Mouse (Mus musculus) stomach, postnatal 0 days (tissue): ENCODE measurements at regions not wholly inside any gene's neighbourhood (a gene's known extent, or its start where the extent isn't known, plus 50 kb on each side); places are given as distances from the start of the nearest gene placed in this dataset.
A peak's percentile ranks its signal among the peaks of the same experiment; 100 is the strongest.

Experiments used
- ATAC-seq: fragments of 200-750 bp; cut with Nextera tagmentation; 2 replicates; pipeline ENCODE4 v1.8.0; 2017; ENCODE audit not compliant: low FRiP score, low TSS enrichment
- DNase-seq: peaks from one replicate; pipeline ENCODE4 v3.0.0-alpha.2; 2016; ENCODE audit warnings: low spot score
- H3K27ac ChIP-seq: fragments of 300-500 bp; sonication (generic); replicated peaks from 2 replicates; pipeline ENCODE4 v1.5.1; 2014; ENCODE audit warnings: mild to moderate bottlenecking, control low read depth
- H3K27me3 ChIP-seq: fragments of 300-500 bp; sonication (generic); 2 replicates; pipeline ENCODE4 v1.6.1; 2014; ENCODE audit warnings: low read length; ENCODE audit not compliant: control insufficient read depth, insufficient read depth
- H3K36me3 ChIP-seq: fragments of 300-500 bp; sonication (generic); 2 replicates; pipeline ENCODE4 v1.6.1; 2014; ENCODE audit warnings: low read length, mixed read lengths; ENCODE audit not compliant: control insufficient read depth, insufficient read depth
- H3K4me1 ChIP-seq: fragments of 300-500 bp; sonication (generic); replicated peaks from 2 replicates; pipeline ENCODE4 v1.6.1; 2014; ENCODE audit warnings: antibody characterized with exemption; ENCODE audit not compliant: control insufficient read depth, insufficient read depth
- H3K4me2 ChIP-seq: fragments of 300-500 bp; sonication (generic); replicated peaks from 2 replicates; pipeline ENCODE4 v1.6.1; 2014; ENCODE audit warnings: low read depth, mild to moderate bottlenecking, control low read depth, moderate library complexity
- H3K4me3 ChIP-seq: fragments of 300-500 bp; sonication (generic); 2 replicates; pipeline ENCODE4 v1.5.1; 2014; ENCODE audit warnings: low read depth, low read length, control low read depth
- H3K9ac ChIP-seq: fragments of 300-500 bp; sonication (generic); 2 replicates; pipeline ENCODE4 v1.6.1; 2014; ENCODE audit warnings: mild to moderate bottlenecking, low read length, control low read depth, mixed read lengths
- H3K9me3 ChIP-seq: fragments of 300-500 bp; sonication (generic); 2 replicates; pipeline ENCODE4 v1.6.1; 2016; ENCODE audit warnings: low read length; ENCODE audit not compliant: control insufficient read depth
- CTCF ChIP-seq: IDR thresholded peaks from 2 replicates; pipeline ENCODE4 v1.5.1; 2016; ENCODE audit warnings: antibody characterized with exemption, low read depth, mild to moderate bottlenecking, moderate library complexity
- EP300 ChIP-seq: optimal IDR thresholded peaks from 2 replicates; pipeline ENCODE3; 2016; ENCODE audit warnings: antibody characterized with exemption
- WGBS: fragments of 180-500 bp; shearing (Covaris S2); extraction: QIAGEN DNeasy Blood & Tissue Kit; methylation state at CpG from one replicate; pipeline ENCODE4 v1.1.7; 2014; 5-methylcytosine and 5-hydroxymethylcytosine counted together

DNA sequence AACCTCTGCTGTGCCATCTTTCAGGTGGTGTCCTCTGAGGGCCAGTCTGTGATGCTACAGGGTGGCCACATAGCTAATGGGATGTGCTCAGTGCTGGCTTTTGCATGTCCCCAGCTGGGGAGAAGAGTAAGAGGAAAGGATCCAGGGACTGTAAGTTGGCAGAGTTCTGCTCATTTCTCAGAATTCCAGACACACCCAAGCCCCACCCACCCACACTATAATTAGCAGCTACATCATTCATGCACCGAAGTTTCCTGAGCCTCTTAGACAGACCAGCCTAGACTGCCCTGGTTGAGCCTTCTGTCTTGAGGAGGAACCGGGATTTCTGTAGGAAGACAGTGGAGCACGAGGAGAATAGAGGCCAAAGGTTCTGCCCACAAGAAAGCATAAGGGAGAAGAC is 70.9 kb upstream of the Lclat1 start:
- peak; percentile 26 for DNase-seq
- no peak overlapping the region for H3K4me3 ChIP-seq
- 14% methylated on average over 3 of the region's 3 CpGs for WGBS
- peaks cover 2% of the 10 kb centered on the region; the same call in 1 of the 2 replicates for H3K4me1 ChIP-seq
- H3K4me2 ChIP-seq = no peak overlapping the region
- TF ChIP-seq EP300 = no peak
- TF ChIP-seq CTCF = no peak
- H3K9ac ChIP-seq = no peak overlapping the region
- peak; percentile 82 for ATAC-seq
- no peaks in the 10 kb centered on the region for H3K9me3 ChIP-seq
- H3K36me3 ChIP-seq = no peaks in the 10 kb centered on the region
- no peaks in the 10 kb centered on the region for H3K27me3 ChIP-seq
- peak overlapping the region; percentile 13; the same call in 1 of the 2 replicates for H3K27ac ChIP-seq

DNA sequence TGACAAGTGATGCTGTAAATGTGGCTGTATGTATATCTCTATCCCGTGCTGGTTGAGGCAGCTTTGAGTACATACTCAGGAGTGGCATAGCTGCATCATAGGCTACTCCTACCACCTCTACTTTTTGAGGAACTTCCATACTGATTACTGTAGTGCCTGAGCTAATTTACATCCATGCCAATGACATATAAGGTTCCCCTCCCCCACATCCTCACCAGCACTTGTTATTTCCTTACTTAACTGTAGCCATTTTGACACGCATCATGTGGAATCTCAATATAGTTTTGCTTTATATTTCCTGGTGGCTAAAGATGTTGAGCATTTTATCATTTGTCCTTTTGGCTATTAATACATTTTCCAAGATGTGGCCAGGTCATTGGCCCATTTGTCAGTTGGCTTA is 69.2 kb upstream of the Lclat1 start:
- no peaks in the 10 kb centered on the region for H3K36me3 ChIP-seq
- TF ChIP-seq CTCF (no peak), EP300 (no peak)
- ATAC-seq = no peak

DNA sequence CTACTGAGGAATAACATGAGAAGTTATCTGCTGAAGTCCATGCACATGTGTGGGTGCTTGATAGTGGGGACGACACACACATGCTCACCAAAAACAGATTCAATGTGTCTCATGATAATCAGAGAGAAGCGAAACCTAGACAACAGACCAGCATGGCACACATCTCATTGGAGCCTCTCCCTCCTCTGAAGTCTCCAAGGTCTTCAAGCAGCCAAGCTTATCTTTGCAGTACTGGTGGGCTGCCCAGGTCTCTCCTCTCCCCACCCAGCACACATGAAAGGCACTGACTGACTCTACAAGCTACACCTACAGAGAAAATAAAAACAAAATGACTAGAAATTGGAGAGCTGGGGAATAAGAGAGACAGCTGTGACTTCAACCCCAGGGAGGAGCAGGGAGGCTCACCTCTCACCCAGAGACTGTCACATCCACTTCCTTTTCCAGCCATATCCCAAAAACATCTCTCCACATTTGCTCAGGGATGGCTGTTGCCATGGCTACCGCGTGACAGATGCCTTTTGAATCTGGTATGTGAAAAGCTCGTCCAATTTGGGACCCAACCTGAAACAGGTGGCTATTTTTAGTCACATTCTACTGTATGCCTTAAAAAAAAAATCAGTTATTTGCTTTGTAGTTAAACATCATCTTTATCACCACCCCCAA is 62.7 kb upstream of the Lclat1 start:
- WGBS = 78% methylated on average over 5 of the region's 5 CpGs
- ATAC-seq = no peak
- Histone ChIP-seq H3K4me3 (no peak overlapping the region), H3K36me3 (no peaks in the 10 kb centered on the region), H3K9me3 (no peaks in the 10 kb centered on the region), H3K4me2 (no peak overlapping the region), H3K27me3 (no peaks in the 10 kb centered on the region), H3K4me1 (no peaks in the 10 kb centered on the region), H3K27ac (no peak overlapping the region), H3K9ac (no peak overlapping the region)
- DNase-seq = no peak
- TF ChIP-seq CTCF = no peak
- no peak for TF ChIP-seq EP300

More for the DNA sequence above, 69.2 kb upstream of the Lclat1 start:
- Histone ChIP-seq H3K9ac (no peak overlapping the region), H3K27ac (no peak overlapping the region), H3K4me1 (peaks cover 2% of the 10 kb centered on the region; the same call in 1 of the 2 replicates), H3K27me3 (no peaks in the 10 kb centered on the region), H3K4me3 (no peak overlapping the region), H3K4me2 (no peak overlapping the region), H3K9me3 (no peaks in the 10 kb centered on the region)
- DNase-seq = no peak
- 90% methylated on average over 2 of the region's 2 CpGs for WGBS

DNA sequence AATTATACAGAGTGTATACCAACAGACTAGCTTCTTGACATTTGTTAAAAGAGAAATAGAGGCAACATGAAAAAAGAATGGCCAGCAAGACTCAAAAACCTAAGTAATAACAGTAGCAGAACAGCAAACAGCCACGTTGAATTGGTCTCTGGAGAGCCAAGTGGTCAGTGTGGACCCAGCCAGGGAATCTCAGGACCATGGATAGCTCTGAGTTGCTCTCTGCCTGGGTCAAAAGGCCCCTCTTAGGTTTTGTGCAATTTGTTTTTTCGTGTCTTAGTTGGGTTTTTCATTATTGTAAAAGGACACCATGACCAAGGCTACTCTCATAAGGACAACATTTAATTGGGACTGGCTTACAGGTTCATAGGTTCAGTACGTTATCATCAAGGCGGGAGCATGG is 60.8 kb upstream of the Lclat1 start:
- no peaks in the 10 kb centered on the region for H3K27me3 ChIP-seq
- WGBS = 55% methylated on average over 4 of the region's 4 CpGs
- DNase-seq (no peak), ATAC-seq (no peak)
- TF ChIP-seq CTCF (no peak), EP300 (no peak)
- H3K27ac ChIP-seq = no peak overlapping the region
- H3K9me3 ChIP-seq = no peaks in the 10 kb centered on the region
- no peak overlapping the region for H3K9ac ChIP-seq
- no peak overlapping the region for H3K4me3 ChIP-seq
- H3K4me1 ChIP-seq = no peaks in the 10 kb centered on the region
- no peaks in the 10 kb centered on the region for H3K36me3 ChIP-seq
- H3K4me2 ChIP-seq = no peak overlapping the region

DNA sequence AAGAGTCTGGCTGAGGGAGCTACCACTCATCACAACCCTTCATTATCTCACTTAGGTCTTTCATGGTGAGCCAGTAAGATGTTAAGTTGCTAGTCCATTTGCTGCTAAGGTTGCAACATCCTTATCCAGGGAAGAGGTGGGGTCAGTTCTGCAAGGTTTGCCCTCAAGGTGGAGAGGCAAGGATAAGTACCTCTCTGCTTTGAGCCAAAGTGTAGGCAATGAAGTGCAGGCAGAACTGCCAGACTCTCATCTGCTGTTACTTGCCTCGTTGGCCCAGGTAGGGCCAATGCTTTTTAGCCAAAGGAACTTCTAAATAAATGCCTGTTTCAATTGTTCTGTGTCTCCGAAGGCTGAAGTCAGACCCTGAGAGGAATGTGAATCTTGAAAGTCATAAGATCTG is 59.6 kb upstream of the Lclat1 start:
- Histone ChIP-seq H3K27ac (no peak overlapping the region), H3K36me3 (no peaks in the 10 kb centered on the region), H3K4me3 (no peak overlapping the region), H3K4me1 (no peaks in the 10 kb centered on the region), H3K4me2 (no peak overlapping the region), H3K9ac (no peak overlapping the region), H3K9me3 (no peaks in the 10 kb centered on the region), H3K27me3 (no peaks in the 10 kb centered on the region)
- TF ChIP-seq EP300 (no peak), CTCF (no peak)
- ATAC-seq = no peak
- WGBS = 81% methylated on average over 2 of the region's 2 CpGs
- no peak for DNase-seq

DNA sequence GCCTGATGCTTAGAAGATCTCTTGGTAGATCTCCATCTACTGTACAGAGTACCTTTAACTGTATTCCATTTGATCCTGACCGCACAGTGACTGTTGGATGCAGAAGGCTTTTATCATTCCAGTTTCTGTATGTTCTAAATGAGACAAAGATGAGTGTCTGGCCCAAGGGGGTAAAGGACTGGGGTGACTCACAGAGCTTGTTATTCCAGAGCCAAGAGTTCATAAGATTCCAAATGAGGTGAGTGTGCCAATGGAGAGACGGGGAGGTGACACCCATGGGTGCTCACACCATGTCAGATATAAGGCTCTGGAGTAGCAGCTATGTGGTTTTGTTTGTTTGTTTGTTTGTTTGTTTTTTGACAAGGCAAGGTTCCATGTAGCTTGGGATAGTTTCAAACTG is 54.8 kb upstream of the Lclat1 start:
- WGBS = 71% methylated on average over 2 of the region's 2 CpGs
- Histone ChIP-seq H3K27ac (0 out of 2 replicates have a peak overlapping the region, but pooled peaks have one; percentile 20), H3K9ac (no peak overlapping the region), H3K27me3 (no peaks in the 10 kb centered on the region), H3K4me3 (no peak overlapping the region), H3K36me3 (no peaks in the 10 kb centered on the region), H3K9me3 (no peaks in the 10 kb centered on the region), H3K4me2 (no peak overlapping the region), H3K4me1 (no peaks in the 10 kb centered on the region)
- no peak for ATAC-seq
- no peak for TF ChIP-seq EP300
- TF ChIP-seq CTCF = no peak
- no peak for DNase-seq
